Mouse (Mus musculus) E14TG2a.4 (cell line): ENCODE results near the gene Olfr285.
A peak's percentile ranks its signal among the peaks of the same experiment; 100 is the strongest.

Experiments
- H3K27me3 ChIP-seq: 2 replicates; pipeline ENCODE4 v1.6.1; 2014; ENCODE audit warnings: low read length, control low read depth; ENCODE audit not compliant: insufficient read depth
- H3K36me3 ChIP-seq: 2 replicates; pipeline ENCODE4 v1.6.1; 2014; ENCODE audit warnings: low read length, control low read depth; ENCODE audit not compliant: insufficient read depth
- H3K4me1 ChIP-seq: replicated peaks from 2 replicates; pipeline ENCODE4 v1.6.1; 2014; ENCODE audit warnings: low read depth, low read length, control low read depth
- H3K4me3 ChIP-seq: replicated peaks from 2 replicates; pipeline ENCODE4 v1.5.1; 2014; ENCODE audit warnings: mild to moderate bottlenecking, low read length
- H3K9me3 ChIP-seq: 2 replicates; pipeline ENCODE4 v1.6.1; 2014; ENCODE audit warnings: low read length, control low read depth
- CTCF ChIP-seq: conservative IDR thresholded peaks from 2 replicates; pipeline ENCODE4 v1.5.1; 2014; ENCODE audit warnings: low read length
- NANOG ChIP-seq: IDR thresholded peaks from 2 replicates; pipeline ENCODE4 v1.6.1; 2014; ENCODE audit warnings: borderline replicate concordance, low read length, mixed read lengths
- POU5F1 ChIP-seq: IDR thresholded peaks from 2 replicates; pipeline ENCODE4 v1.6.1; 2014; ENCODE audit warnings: low read length, borderline replicate concordance

The Olfr285 gene

GRCm38 (mm10) chr15:98317177-98317724, at the start of gene Olfr285:
TSS of gene Olfr285 (minus strand) at chr15:98317353.
- TF ChIP-seq POU5F1 = no peak
- no peak for TF ChIP-seq NANOG
- no peak for TF ChIP-seq CTCF
- H3K4me3 ChIP-seq = no peak within 1 kb of the TSS
- peaks cover 8% of the 10 kb centered on the region for H3K9me3 ChIP-seq
- H3K4me1 ChIP-seq = no peaks in the 10 kb centered on the region
- no peaks in the 10 kb centered on the region for H3K36me3 ChIP-seq
- H3K27me3 ChIP-seq = no peaks in the 10 kb centered on the region

DNA sequence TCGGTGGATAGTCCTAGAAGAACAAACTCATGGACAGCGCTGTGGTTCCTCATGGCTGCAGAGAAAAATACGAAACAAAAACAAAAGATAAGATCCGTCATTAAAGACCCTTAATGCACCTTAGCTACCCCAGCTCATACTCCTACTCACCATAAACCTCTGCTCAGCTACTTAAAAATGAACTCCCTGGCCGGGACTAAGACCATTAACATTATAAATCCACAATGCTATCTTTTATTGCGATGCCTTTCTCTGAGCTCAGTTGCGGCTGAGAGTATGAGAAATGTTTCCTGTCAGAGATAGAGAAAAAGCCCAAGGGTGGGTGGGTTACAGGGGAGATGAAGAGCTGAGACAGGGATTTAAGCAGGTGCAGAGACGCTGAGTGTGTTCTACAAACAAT, 23.7 kb upstream of the Olfr285 start, which contains the start of gene Olfr284:
Olfr284 (minus strand) TSS at position 101 of the 400 bp plus-strand sequence.
- no peak within 1 kb of the TSS for H3K4me3 ChIP-seq
- no peaks in the 10 kb centered on the region for H3K9me3 ChIP-seq
- 0 out of 2 replicates have a peak, but pooled peaks cover 2% of the 10 kb centered on the region for H3K27me3 ChIP-seq
- H3K36me3 ChIP-seq = no peaks in the 10 kb centered on the region
- H3K4me1 ChIP-seq = no peaks in the 10 kb centered on the region
- no peak for TF ChIP-seq POU5F1
- TF ChIP-seq CTCF = no peak
- no peak for TF ChIP-seq NANOG

DNA sequence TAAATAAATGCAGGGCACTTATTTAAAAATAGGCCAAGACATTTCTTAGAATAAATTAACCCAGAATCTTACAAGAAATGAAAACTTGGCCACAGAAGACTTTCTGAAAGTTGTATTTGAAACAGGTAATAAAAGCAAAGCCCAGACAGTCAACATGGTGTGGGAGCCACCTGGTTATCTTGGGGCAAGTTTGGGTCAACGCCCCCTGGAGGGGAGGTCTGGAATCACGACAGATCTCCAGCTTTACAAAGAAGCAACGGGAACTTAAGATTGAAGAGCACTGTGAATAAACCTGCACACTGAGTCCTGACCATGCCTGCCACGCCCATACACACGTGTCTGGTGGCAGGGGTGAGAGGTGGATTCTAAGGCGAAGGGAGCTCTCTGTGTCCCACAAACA, 1.4 kb downstream of the Olfr285 start:
- TF ChIP-seq CTCF (peak; percentile 36), POU5F1 (no peak)
- Histone ChIP-seq H3K27me3 (no peaks in the 10 kb centered on the region), H3K9me3 (no peaks in the 10 kb centered on the region), H3K36me3 (no peaks in the 10 kb centered on the region), H3K4me1 (no peaks in the 10 kb centered on the region), H3K4me3 (no peak overlapping the region)

- no peaks in the 10 kb centered on the region for H3K9me3 ChIP-seq
- TF ChIP-seq CTCF (no peak), NANOG (no peak), POU5F1 (no peak)
- H3K27me3 ChIP-seq = peaks cover 37% of the 10 kb centered on the region
- H3K36me3 ChIP-seq = no peaks in the 10 kb centered on the region
- H3K4me1 ChIP-seq = peaks cover 2% of the 10 kb centered on the region; the same call in 1 of the 2 replicates
- H3K4me3 ChIP-seq = peak within 1 kb of the TSS; percentile 79
Measured at GRCm38 (mm10) chr15:98295628-98296551, 21.3 kb downstream of the Olfr285 start, which contains the start of gene Zfp641. TSS of gene Zfp641 (minus strand) at chr15:98296161.

DNA sequence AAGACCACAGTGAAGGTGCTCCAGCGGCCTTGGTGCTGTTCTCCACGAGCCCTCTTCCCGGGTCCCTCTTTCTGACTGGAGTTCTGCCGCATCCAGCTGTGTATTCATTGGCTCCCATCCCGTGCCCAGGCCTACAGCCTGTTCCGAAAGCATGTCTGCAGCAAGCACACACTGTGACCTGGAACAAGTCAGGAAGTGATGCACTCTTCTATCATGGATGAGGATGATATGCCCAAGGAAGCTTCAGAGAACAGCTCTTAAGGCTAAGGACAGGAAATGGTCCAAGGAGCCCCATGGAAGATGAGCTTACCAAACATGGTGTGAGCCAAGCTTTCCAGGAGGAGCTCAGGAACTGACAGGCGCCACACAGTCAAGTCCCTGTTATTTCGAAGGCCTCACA, 23.5 kb downstream of the Olfr285 start:
- Histone ChIP-seq H3K4me3 (no peak overlapping the region), H3K27me3 (peaks cover 40% of the 10 kb centered on the region), H3K36me3 (no peaks in the 10 kb centered on the region), H3K9me3 (no peaks in the 10 kb centered on the region), H3K4me1 (peaks cover 2% of the 10 kb centered on the region; the same call in 1 of the 2 replicates)
- TF ChIP-seq CTCF = no peak
- no peak for TF ChIP-seq POU5F1
- TF ChIP-seq NANOG = no peak

GRCm38 (mm10) chr15:98288566-98288965, 28.6 kb downstream of the Olfr285 start:
- Histone ChIP-seq H3K4me3 (no peak overlapping the region), H3K36me3 (no peaks in the 10 kb centered on the region), H3K27me3 (0 out of 2 replicates have a peak, but pooled peaks cover 18% of the 10 kb centered on the region), H3K9me3 (no peaks in the 10 kb centered on the region), H3K4me1 (peaks cover 14% of the 10 kb centered on the region)
- no peak for TF ChIP-seq POU5F1
- no peak for TF ChIP-seq CTCF
- TF ChIP-seq NANOG = no peak

- TF ChIP-seq CTCF (no peak), NANOG (no peak), POU5F1 (no peak)
- 0 out of 2 replicates have a peak, but pooled peaks cover 12% of the 10 kb centered on the region for H3K27me3 ChIP-seq
- no peak overlapping the region for H3K4me3 ChIP-seq
- peaks cover 14% of the 10 kb centered on the region for H3K4me1 ChIP-seq
- H3K36me3 ChIP-seq = no peaks in the 10 kb centered on the region
- no peaks in the 10 kb centered on the region for H3K9me3 ChIP-seq
Measured at GRCm38 (mm10) chr15:98286418-98286817, 30.7 kb downstream of the Olfr285 start.
